Mouse (Mus musculus) adrenal gland (tissue): ENCODE results near the gene Wdr27.

Experiments used
- intact Hi-C: fragments of 180-260 bp; cut with DNase I; formaldehyde crosslinking; loops from one replicate; pipeline ENCODE4 v1.15.1; 2025

Wdr27 gene

GRCm38 (mm10) chr17:14846880-14847279 is 96.1 kb downstream of the Wdr27 start:
- intact Hi-C loops, result loop anchor here (10.0 kb wide), 1 partner anchor 112 kb away; no protein-coding TSS in a partner anchor

GRCm38 (mm10) chr17:14826715-14827295 is 116.2 kb downstream of the Wdr27 start:
- intact Hi-C loops, result no loop called here

GRCm38 (mm10) chr17:14824938-14825337 is 118.0 kb downstream of the Wdr27 start:
- intact Hi-C loops, result no loop called here

GRCm38 (mm10) chr17:14817975-14818374 is 125.0 kb downstream of the Wdr27 start:
- intact Hi-C loops, result no loop called here

GRCm38 (mm10) chr17:14816107-14816506 is 126.9 kb downstream of the Wdr27 start:
- intact Hi-C loops, result no loop called here

GRCm38 (mm10) chr17:14815304-14815703 is 127.7 kb downstream of the Wdr27 start:
- intact Hi-C loops, result no loop called here

- intact Hi-C loops, result no loop called here
These were observed 130.3 kb downstream of the Wdr27 start for GRCm38 (mm10) chr17:14812631-14813030.

- intact Hi-C loops, result no loop called here
These were observed 130.9 kb downstream of the Wdr27 start for GRCm38 (mm10) chr17:14812033-14812432.

- intact Hi-C loops, result no loop called here
These were observed 136.2 kb downstream of the Wdr27 start for GRCm38 (mm10) chr17:14806808-14807207.

GRCm38 (mm10) chr17:14799243-14799642 is 143.7 kb downstream of the Wdr27 start:
- intact Hi-C loops, result no loop called here

GRCm38 (mm10) chr17:14795074-14795473 is 147.9 kb downstream of the Wdr27 start:
- intact Hi-C loops, result no loop called here

GRCm38 (mm10) chr17:14779356-14779755 is 163.6 kb downstream of the Wdr27 start:
- intact Hi-C loops, result no loop called here

GRCm38 (mm10) chr17:14771339-14771738 is 171.6 kb downstream of the Wdr27 start:
- intact Hi-C loops, result no loop called here

GRCm38 (mm10) chr17:14770377-14770776 is 172.6 kb downstream of the Wdr27 start:
- intact Hi-C loops, result no loop called here
